Mouse (Mus musculus) megakaryocyte-erythroid progenitor cell, adult 5-6 weeks (primary cell): ENCODE results near the gene Mark2. TPM values are rescaled to one million over a fixed set of nuclear protein-coding genes. Genes with fewer than 3 reads are reported as not detected.

Source experiments
- ATAC-seq: replicated peaks from 2 replicates; pipeline ENCODE4 v1.8.0; 2016; ENCODE audit warnings: mild to moderate bottlenecking, inconsistent platforms; ENCODE audit not compliant: severe bottlenecking, poor library complexity, low FRiP score, low TSS enrichment
- total RNA-seq, 2 experiments: library from RNA; stranded (forward) in 1 of 2; stranded (reverse) in 1 of 2; fragments of 200-1000, 215-1000 nt in 1 of 2; fragments of >200 nt in 1 of 2; fragmentation: Nextera tagmentation in 1 of 2; gene quantifications; 2 replicates each; pipeline ENCODE4 v1.2.3; 2014 to 2017

The Mark2 gene
- total RNA-seq, 2 experiments from 2014 or later: 28.7 to 57.1 TPM

DNA sequence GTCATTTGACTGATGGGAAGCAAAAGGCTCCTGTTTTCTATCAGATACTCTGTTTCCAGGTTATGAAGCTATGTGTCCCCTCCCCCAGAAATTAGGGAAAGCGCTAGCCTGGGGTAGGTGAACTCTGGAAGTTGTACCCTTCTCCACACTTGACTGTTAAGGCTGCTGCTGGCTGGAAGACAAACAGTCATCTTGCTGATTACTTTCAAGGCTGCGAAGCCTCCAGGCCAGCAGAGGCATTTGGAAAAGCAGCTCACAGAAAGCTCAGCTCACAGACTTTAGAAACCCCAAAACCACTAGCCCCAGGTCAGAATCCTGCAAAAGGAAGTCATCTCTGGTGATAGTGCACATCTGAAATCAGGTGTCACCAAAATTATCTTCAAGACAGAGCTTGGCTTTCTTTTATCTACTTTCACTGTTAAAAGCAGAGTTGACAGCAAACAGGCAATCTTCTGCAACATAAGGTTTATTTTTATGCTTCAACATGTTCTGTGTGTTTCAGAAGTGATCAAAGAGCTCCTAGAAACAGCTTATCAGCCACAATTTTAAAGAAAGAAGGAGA, 3.8 kb downstream of the Mark2 start:
- no peak for ATAC-seq

DNA sequence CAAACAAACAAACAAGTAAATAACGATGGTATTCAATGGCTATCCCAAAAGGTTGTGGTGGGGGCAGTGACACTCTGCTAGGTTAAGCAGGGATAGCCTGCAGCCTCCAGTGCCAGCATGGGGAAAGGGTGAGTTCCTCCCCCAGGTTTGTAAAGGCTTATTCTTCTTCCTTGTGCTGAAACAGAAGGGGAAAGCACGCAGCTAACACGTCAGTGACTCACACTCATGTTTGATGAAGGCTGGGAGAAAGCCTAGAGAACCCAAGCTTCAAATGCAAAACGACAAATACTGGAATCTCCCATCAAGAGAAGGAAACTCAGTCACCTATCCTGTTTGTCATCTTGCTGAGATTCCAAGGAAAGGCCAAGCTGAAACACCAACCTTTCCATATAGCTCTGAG, 6.0 kb downstream of the Mark2 start:
- ATAC-seq: no peak

DNA sequence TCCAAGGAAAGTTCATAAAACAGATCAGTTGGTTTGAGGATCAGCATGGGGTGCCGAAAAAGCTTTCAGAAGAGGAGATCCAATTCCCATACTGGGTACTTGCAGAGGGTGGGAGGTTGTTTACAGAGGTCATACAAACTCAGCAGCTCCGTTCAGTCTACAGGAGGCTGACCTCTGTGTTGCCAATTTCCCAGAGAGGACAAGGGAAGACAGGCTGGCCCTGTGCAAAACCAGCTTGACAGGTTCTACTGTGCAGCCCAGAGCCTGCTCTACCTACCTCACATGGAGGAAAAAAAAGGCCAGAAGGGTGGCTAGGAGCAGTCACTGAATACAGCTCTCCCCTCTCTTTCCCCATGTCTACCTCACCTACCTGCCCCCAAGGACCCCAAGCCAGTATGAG, 7.6 kb downstream of the Mark2 start:
- ATAC-seq: no peak

DNA sequence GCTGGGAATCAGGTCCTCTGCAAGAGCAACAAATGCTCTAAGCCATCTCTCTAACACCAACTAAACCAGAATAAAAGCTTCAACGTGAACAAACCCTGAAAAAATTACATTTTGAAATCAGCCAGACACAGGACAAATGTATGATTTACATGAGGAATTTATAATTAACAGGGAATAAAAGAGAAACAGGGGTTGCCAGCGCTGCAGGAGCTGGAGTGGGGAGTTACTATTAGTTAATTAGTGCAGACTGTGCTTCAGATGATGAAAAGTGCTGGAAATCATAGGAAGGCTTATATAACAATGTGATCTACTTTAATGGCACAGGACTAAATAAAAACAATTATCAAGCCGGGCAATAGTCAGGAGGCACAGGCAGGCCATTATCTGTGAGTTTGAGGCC, 20.3 kb downstream of the Mark2 start:
- no peak for ATAC-seq

DNA sequence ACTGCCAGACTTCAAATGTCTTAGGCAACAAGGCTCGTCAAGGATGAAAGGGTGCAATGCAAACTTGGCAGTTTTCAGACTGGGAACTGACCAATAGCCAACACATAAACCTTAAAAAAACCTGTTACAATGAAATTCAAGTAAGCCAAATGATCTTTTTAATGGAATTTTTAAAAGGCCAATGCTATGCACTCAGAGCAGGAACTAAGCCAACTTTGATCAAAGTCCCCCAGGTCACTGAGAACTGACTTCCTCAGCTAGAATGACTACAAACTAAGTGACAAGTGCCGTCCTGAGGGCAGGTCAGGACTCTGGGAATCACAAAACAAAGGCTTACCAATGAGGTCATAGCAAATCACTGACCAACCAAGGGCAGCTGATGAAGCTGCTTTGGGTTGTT, 21.5 kb downstream of the Mark2 start:
- no peak for ATAC-seq

DNA sequence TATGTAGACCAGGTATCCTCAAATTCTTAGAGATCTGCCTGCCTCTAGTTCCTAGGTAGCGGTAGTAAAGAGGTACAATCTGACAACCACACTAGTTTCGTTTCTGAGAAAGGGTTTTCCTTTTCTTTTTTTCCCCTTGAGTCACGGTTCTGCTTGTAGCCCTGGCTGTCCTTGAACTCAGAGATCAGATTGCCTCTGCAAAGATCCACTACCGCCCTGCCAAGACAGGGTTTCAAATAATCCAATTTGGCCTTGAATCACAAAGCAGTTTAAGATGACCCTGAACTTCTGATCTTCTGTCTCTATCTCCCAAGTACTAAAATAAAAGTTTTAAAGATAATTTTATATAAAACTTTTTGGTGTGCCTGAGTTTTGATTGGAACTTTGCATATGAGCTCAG, 23.9 kb downstream of the Mark2 start:
- no peak for ATAC-seq

DNA sequence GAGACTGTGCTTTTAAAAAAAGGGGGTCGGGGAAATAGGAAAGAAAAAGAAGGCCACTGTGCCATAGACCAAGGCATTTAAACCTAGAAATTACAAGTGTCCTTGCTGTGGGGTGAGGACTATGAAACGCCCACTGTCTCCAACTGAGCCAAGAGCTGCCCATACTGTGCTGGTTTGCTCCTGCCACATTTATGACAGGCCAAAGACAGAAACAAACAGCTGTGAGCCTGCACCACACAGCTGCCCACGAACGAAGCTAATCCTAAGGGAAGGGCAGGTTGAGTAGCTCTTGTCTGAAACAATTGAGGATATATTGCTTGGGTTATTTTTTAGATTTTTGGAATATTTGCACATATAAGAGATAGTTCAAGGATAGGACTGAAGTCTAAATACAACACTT, 24.8 kb downstream of the Mark2 start:
- no peak for ATAC-seq

DNA sequence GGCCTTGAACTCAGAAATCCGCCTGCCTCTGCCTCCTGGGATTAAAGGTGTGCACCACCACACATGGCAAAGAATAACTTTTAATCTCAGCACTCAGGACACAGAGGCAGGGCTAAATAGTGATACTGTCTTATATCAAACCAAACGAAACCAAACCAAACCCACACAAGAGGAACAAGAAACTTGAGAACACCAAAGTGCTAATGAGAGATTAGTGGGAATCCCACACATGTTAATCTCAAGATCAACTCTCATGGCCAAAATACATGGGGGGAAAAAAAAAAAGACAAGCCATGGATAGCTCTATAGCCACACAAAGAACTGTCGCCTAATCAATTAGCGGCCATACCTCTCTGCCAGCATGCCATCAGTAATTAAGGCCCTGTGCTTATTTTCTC, 26.1 kb downstream of the Mark2 start:
- ATAC-seq: 0 out of 2 replicates have a peak, but pooled peaks have one; percentile 19

DNA sequence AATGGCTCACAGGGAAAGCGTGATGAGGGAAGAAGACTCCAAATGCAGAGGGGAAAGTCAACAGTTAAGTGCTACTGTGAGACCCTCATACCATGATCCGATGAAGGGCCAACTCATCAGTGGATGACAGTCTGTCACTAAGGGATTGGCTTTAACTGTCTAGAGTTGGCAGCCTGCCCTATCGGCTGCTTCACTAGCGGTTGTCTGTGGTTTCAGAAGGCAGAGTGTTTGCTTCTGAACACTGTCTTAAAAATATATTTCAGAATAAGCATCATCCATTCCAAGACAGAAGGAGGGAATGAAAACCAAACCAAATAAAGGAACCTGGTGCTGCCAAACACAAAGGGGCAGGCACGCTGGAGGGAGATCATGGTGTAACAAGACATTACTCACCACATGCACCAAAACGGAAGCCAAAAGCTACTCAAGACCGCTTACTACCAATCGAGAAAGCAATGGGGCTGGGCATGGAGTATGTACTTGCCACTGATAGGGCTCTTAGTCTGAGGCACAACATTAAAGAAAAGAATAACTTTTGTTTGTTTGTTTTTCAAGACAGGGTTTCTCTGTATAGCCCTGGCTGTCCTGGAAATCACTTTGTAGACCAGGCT, 26.6 kb downstream of the Mark2 start:
- peak; percentile 66; the same call in 1 of the 2 replicates for ATAC-seq

DNA sequence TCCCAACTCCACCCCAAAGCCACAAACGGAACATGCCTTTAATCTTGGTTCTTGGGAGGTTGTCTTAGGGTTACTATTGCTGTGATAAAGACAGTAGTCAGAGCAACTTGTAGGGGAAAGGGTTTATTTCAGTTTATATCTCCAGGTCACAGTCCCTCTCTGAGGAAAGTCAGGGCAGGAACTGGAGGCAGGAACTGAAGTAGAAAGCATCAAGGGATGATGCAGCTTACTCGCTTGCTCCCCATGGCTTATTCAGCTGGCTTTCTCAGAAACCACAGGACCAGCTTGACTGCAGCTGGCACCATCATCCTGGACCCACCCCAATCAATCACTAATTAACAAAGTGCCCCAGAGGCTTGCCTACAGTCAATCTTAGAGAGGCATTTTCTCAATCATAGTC, 28.0 kb downstream of the Mark2 start:
- ATAC-seq: no peak

DNA sequence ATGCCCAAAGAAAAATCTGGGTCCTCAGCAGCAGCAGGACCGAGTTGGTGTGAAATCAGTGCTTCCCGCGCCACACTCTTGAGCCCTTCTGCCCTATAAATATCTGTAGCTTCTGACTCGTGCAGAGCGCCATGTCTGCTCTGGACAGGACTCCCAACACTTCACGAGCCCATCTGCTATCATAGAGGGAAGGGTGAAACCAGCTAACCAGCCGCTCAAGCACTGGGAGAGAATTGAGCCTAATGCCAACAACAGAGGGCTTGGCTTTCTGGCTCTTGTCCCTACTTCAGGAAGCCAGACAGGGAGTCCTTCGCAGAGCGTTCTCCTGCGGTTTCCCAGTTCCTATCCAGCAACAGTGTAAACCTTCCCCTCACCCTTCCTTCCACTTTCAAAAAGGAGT, 30.4 kb downstream of the Mark2 start:
- ATAC-seq: no peak; the same call in 1 of the 2 replicates

DNA sequence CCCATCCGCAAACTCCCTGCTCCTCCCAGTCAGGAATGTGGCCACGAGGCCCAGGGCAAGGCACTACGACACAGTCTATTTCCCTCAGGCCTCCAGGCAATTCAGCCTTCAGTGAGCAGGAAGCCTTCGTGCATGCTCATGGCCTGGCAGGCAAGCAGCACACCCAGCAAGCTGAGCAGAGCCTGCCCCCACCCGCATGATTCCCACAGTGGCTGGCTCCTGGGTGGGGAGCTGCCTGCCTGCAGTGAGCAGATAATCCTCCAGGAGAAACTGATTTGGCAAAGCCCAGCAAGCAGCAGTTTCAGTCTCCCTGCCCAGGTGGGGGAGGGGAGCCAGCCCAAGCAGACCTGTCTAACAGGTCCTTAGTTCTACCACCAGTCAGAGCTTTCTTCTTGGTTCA, 31.0 kb downstream of the Mark2 start:
- ATAC-seq: peak; percentile 67

DNA sequence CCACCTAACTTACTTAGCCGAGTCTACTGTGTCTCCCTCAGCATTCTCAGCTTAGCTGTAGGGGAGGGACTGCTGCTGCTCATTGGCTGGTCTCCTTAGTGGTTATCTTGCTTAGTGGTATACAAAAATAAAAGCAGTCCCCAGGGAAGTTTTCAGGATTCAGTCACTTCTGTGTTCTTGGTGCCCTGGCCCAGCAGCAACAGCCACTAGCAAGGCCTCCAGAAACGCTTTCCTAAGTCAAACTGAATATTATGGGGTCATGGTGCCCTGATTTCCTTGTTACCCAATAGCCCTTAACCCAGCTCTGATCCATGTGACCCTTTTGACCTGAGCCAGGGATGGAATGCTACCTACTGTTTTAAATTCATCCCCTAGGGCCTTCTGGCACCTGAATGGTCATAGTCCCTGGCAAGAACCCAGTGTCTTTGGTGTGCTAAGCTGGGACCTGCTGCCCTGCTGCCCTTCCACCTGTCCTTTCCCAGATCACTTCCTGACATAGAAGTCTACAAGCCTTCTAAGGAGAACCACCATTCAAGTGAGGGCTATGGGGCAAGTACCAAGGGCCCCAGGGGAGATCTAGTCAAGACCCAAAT, 31.8 kb downstream of the Mark2 start:
- no peak for ATAC-seq

DNA sequence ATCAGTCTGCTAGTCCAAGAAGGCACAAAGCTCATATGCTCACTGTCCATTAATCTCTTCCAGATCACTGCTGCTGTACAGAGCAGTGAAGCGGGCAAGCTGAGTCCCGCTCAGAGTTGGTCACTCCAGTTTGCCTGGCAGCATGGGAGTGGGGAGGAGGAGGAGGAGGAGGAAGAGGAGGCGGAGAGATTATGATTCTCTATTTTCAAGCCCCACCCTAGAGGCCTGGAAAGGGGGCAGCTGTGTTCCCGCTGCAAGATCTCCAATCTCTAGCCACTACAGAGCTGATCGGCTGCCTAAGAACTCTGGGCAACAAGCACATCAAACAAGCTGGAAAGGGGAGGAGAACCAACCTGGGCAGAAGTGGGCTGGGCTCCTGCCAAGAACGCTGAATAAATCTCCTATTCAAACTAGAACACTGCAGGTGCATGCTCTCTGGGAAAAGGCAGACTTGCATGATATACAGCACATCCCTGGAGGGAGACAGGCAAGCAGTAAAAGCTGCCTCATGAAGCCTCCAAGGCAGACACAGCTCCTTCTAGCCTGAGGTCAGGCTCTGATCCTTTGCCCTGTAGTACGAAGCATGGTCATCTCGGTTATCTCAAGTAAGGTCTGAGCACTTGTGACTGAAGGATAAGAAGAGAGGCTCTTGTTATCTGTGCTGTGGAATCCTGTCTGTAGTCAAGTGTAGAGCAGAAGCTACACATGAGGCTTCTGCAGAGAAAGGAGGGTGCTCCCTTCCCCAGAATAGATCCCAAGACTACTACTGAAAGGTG, 33.5 kb downstream of the Mark2 start:
- peak; percentile 65 for ATAC-seq

DNA sequence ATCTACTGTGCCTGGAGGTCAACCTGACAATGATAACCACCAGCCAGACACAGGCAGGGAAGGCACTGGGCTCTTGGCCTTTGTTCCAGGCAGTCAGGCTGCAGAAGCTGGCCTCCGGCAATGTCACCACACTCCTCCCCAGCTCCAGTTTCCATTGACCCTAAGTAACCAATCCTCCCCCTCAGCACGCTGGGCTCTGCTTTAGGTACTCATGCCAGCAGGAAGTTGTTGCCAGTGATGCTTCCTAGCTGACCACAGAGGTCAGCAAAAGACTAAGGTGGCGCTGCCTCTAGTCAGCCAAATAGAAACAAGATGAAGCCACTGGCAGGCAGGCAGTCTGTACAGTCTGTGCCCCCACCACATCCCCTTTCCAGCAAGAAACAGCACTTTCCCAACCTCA, 34.7 kb downstream of the Mark2 start:
- no peak for ATAC-seq

DNA sequence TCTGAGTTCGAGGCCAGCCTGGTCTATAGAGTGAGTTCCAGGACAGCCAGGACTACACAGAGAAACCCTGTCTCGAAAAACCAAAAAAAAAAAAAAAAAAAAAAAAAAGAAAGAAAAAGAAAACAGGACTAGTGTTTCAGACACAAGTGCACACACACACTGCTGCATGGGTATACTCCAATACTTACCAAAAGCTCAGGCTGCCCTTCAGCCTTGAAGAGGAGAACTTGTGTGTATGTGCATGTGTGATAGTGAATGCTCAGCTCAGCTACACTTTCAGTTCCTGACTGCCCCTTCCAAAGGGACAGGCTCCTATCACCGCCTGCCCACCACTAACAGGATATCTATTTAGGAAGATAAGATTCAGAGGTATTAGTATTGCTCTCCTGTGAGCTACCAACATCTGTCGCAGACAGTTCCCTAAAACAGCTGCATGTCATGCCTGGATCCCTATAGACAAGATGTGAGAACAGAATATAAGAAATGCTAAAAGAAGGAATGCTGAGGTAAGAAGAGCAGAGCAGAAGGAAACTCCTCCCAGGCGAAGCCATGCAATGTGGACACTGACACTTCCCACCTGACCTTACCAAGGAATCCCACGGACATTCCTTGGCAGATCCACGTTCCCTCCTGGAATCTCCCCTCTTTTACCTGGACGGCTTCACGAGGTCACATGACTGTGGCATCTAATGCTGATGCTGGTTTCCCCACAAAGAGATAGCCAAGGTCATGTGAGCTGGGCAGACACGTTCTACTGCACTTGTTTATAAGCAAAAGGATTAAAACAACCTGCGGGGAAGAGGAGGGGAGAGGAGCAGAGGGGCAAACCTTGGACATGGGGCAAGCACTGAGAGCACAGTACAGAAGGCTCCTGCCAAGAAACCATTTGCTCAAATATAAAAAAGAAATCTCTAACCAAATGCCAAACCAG, 36.0 kb downstream of the Mark2 start:
- ATAC-seq: peak; percentile 64

DNA sequence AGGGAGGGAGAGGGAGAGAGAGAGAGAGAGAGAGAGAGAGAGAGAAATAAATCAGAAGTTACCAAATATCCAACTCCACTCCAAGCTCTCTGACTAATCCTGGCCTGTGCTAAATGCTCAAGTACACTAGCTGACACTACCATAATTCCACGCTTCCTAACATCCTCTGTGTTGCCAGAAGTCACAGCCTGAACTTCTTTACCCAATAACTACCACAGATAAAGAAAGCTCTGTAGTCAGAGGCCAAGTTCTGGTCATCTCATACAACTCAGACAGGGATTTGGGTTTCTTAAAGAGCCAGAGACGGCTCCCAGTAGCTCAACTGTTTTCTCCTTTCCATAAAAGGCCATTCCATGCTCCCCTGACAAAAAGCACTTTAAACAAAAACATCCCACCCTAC, 36.9 kb downstream of the Mark2 start:
- ATAC-seq: no peak

DNA sequence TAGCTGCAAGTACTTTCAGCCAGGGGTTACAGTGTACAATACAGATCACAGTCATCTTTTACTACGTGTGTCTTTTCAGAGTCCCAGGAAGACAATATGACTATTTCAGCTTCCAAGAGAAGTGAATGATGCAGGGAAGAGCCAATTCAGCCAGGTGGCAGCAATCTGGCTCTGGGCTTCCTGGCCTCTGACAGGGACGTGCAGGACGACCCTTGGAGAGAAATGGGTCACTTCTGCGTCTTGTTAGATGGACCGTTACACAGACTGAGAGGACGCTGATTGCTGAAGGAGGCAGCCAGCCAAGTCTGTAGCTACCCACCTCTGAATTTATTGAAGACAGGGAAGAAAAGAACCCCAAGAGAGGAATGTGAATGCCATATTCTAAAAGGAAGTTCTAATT, 37.9 kb downstream of the Mark2 start:
- ATAC-seq: no peak

DNA sequence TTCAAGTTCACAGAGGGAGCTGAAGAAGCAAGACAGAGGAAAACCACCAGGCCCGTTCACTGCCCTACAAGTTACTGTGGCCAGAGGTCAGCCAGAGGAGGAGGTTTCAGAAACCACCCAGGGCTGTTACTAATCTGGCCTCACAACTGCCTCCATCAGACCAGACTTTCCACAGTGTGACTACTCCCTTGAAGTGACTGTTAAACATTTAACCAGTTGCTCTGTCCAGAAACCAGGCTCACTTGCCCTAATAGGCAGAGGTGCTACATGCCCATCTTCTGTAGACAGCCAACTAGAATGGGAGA, 39.2 kb downstream of the Mark2 start:
- no peak for ATAC-seq
